Mouse (Mus musculus) embryonic fibroblast, embryonic 13.5 days (primary cell): ENCODE measurements at regions not wholly inside any gene's neighbourhood (a gene's known extent, or its start where the extent isn't known, plus 50 kb on each side); places are given as distances from the start of the nearest gene placed in this dataset.

Experiments used
- H3K27ac ChIP-seq: 2 replicates; pipeline ENCODE4 v1.5.1; 2012; ENCODE audit warnings: low read length, control low read depth, inconsistent platforms; ENCODE audit not compliant: insufficient read depth
- H3K4me1 ChIP-seq: 2 replicates; pipeline ENCODE4 v1.6.1; 2011; ENCODE audit warnings: low read length; ENCODE audit not compliant: control insufficient read depth, insufficient read depth
- H3K4me3 ChIP-seq: 2 replicates; pipeline ENCODE4 v1.5.1; 2011; ENCODE audit warnings: mild to moderate bottlenecking, control low read depth, low read length; ENCODE audit not compliant: insufficient read depth
- CTCF ChIP-seq: IDR thresholded peaks from 2 replicates; pipeline ENCODE4 v1.5.1; 2011; ENCODE audit warnings: mild to moderate bottlenecking, control low read depth, low read length, moderate library complexity, borderline replicate concordance; ENCODE audit not compliant: insufficient read depth
- POLR2A ChIP-seq: IDR thresholded peaks from 2 replicates; pipeline ENCODE4 v1.6.1; 2011; ENCODE audit warnings: low read depth, mild to moderate bottlenecking, control low read depth, low read length, moderate library complexity

DNA sequence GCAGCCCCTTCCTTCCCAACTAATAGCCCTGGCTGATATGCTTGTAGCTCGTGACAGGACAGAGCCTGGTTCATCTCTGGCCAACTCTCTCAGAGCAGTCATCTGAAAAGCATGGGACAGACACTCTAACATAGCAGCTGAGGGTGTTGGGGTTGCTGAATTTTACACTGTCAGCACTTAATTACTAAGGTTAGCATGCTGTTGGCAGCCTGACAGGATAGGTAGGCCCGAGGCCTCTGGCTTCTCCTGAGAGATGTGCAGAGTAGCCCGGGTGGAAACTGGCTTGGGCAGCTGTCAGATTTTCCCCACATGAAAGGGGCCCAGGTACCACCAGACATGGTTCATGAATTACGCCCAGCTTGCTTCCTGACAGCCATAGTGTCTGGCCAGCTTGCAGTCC lies 106.6 kb downstream of the Gadd45g start:
- TF ChIP-seq CTCF, result no peak
- TF ChIP-seq POLR2A, result no peak
- no peak overlapping the region for H3K27ac ChIP-seq
- H3K4me3 ChIP-seq, result no peak overlapping the region
- H3K4me1 ChIP-seq, result peaks cover 3% of the 10 kb centered on the region

- Histone ChIP-seq H3K4me3 (no peak overlapping the region), H3K4me1 (peaks cover 3% of the 10 kb centered on the region), H3K27ac (no peak overlapping the region)
- no peak for TF ChIP-seq CTCF
Measured at GRCm38 (mm10) chr13:51953569-51953968, 107.1 kb downstream of the Gadd45g start.

DNA sequence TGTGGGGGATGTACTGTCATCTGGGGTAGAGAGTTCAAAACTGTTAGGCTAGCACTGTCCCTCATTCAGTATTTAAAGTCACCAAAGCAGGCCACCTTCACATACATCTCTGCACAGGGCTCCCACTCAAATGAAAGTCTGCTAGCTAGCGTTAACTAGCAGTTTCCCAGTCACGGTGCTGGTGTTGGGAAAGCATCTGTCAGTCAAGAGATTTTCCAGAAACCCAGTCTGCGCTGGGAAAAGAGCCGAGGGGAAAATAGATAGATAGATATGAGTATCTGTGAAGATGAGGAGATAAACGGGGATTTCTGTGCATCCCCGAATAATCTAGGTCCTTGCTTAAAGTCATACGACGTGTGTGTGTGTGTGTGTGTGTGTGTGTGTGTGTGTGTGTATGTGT lies 110.6 kb downstream of the Gadd45g start:
- Histone ChIP-seq H3K4me3 (no peak overlapping the region), H3K27ac (no peak overlapping the region), H3K4me1 (peaks cover 3% of the 10 kb centered on the region)
- no peak for TF ChIP-seq POLR2A
- no peak for TF ChIP-seq CTCF

- H3K27ac ChIP-seq, result no peak overlapping the region
- peaks cover 21% of the 10 kb centered on the region for H3K4me1 ChIP-seq
- H3K4me3 ChIP-seq, result no peak overlapping the region
- no peak for TF ChIP-seq POLR2A
- no peak for TF ChIP-seq CTCF
Measured at GRCm38 (mm10) chr13:51959591-51959990, 113.1 kb downstream of the Gadd45g start.

- no peak overlapping the region for H3K4me3 ChIP-seq
- peaks cover 26% of the 10 kb centered on the region for H3K4me1 ChIP-seq
- TF ChIP-seq POLR2A (no peak), CTCF (no peak)
- H3K27ac ChIP-seq, result no peak overlapping the region
Measured at GRCm38 (mm10) chr13:51960262-51960661, 113.8 kb downstream of the Gadd45g start.

- no peak for TF ChIP-seq CTCF
- TF ChIP-seq POLR2A, result no peak
- Histone ChIP-seq H3K4me3 (no peak overlapping the region), H3K4me1 (peaks cover 22% of the 10 kb centered on the region), H3K27ac (no peak overlapping the region; the same call in 1 of the 2 replicates)
Measured at GRCm38 (mm10) chr13:51962191-51962611, 115.7 kb downstream of the Gadd45g start.

DNA sequence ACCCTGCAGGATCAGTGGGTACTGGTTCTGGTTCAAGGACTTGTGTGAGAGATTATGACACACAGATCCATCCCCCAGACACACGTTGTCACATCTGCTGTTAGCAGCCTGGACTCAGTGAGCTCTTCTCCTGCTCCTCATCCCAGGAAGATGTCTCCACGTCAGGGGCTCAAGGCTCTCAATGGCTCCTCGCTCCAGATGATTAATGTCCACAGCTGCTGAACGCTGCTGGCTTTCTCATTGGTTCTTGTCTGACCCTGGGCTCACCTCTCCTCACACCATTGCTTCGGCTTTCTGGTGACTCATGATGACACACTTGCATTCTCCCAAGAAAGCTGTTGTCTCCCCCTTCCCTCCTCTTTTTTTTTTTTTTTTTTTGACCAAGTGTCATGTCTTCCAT lies 116.2 kb downstream of the Gadd45g start:
- Histone ChIP-seq H3K4me3 (no peak overlapping the region), H3K27ac (peak overlapping the region; percentile 4; the same call in 1 of the 2 replicates), H3K4me1 (peaks cover 22% of the 10 kb centered on the region)
- no peak for TF ChIP-seq POLR2A
- TF ChIP-seq CTCF, result no peak

DNA sequence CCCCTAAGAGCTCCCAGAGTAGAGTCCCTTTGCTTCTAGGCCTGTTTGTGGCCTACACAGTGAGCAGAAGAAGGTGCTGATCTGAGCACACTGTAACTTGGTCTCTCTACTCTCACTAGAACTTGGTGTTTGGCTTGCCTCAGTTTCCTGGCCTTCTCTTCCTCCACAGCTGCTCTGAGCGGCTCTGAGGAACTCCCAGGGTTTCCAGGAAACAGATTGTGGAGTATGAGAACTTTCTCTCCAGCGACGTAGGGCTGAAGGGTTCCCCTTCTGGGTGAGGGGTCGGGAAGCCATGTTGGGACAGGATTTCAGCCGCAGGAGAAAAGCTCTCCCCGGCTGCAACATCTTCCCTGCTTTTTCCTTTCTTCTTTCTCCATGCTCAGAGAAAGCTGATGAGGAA lies 117.5 kb downstream of the Gadd45g start:
- H3K4me3 ChIP-seq, result no peak overlapping the region
- H3K27ac ChIP-seq, result peak overlapping the region; percentile 25
- no peak for TF ChIP-seq POLR2A
- no peak for TF ChIP-seq CTCF
- peaks cover 29% of the 10 kb centered on the region for H3K4me1 ChIP-seq

DNA sequence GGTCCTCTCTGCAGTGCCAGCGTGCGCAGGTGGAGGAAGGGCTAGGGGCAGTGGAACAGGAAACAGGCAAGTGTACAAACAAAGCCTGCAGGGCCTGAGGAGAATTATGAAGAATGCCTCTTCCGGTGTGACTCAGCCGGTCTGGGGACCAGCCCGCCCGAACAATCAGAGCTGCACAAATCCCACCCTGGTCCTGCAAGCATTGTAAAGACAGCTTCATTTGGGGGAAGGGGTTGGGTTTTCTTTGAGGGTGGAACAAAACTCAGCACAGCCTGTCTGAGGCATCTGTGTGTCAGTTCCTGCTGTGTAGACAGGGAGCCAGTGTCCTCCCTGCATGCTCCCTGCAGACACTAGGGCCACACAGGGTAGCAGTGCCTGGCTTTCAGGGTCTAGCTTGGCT lies 117.9 kb downstream of the Gadd45g start:
- Histone ChIP-seq H3K4me3 (no peak overlapping the region), H3K4me1 (peaks cover 34% of the 10 kb centered on the region), H3K27ac (peak overlapping the region; percentile 25)
- TF ChIP-seq CTCF, result no peak
- TF ChIP-seq POLR2A, result no peak

DNA sequence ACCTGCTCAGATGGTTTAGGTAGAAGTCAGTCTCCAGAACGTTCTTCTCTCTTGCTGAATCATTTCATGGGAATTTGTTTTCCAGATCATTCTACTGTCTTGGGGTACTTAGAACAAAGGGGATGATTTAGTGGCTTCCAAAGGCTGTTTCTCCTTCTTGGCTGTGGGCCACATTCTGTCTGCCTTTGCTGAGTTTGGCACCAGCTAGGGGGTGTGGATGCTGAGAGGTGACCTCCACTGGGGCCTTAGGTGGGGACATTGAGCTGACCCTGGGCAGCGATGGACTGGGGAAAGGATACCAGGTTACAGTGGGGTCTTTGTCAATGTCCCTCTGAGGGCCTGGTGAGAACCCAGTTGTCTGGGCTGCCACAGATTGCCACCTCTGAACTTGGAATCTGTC lies 118.4 kb downstream of the Gadd45g start:
- Histone ChIP-seq H3K4me3 (no peak overlapping the region), H3K27ac (peak overlapping the region; percentile 25; the same call in 1 of the 2 replicates), H3K4me1 (peaks cover 39% of the 10 kb centered on the region)
- TF ChIP-seq POLR2A (no peak), CTCF (no peak)

DNA sequence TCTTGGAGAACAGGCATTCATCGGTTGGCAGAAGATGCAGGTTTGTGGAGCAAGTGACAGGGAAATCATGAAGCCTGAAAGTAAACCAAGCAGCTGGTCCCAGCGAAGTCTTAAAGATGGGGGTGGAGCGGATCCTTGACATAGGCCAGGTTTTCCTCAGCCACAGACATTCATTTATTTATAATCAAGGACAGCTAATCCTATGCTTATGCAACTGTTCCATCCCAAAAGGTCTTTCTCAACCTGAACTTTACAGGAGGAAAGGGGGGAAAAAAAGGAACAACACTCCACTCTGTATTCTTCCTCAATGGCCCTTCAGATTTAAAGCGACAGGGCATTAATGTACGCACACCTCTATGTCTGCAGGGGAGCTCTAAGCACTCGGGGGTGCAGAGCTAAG lies 121.6 kb downstream of the Gadd45g start:
- Histone ChIP-seq H3K27ac (peak overlapping the region; percentile 85), H3K4me1 (peaks cover 44% of the 10 kb centered on the region), H3K4me3 (no peak overlapping the region)
- TF ChIP-seq POLR2A (no peak), CTCF (no peak)
